Mouse (Mus musculus): ENCODE measurements around the gene Gm43951. TPM values are rescaled to one million over a fixed set of nuclear protein-coding genes. Genes with fewer than 3 reads are reported as not detected.

The Gm43951 gene
- under 1 TPM; 0.13 to 0.15 TPM for total RNA-seq (2021)
- long read RNA-seq, experiment 1 = 0 reads
- long read RNA-seq, experiment 2 = 0 reads

- DNase-seq = peak in 1 of 2 experiments; percentile 19
Observed at GRCm38 (mm10) chr11:72206341-72207203, at the start of gene Gm43951. TSS of gene Gm43951 (minus strand) at chr11:72206840.

- DNase-seq = no peak
Observed at GRCm38 (mm10) chr11:72256441-72256840, 49.8 kb upstream of the Gm43951 start.

GRCm38 (mm10) chr11:72255629-72256028 is 49.0 kb upstream of the Gm43951 start:
- DNase-seq = no peak

- no peak for DNase-seq
Observed at GRCm38 (mm10) chr11:72245196-72245753, 38.6 kb upstream of the Gm43951 start.

GRCm38 (mm10) chr11:72240062-72240860 is 33.6 kb upstream of the Gm43951 start:
- no peak for DNase-seq

GRCm38 (mm10) chr11:72234013-72234412 is 27.4 kb upstream of the Gm43951 start:
- no peak for DNase-seq

- no peak for DNase-seq
Observed at GRCm38 (mm10) chr11:72232991-72233390, 26.4 kb upstream of the Gm43951 start.

- DNase-seq = no peak
Observed at GRCm38 (mm10) chr11:72232068-72232467, 25.4 kb upstream of the Gm43951 start.

- no peak for DNase-seq
Observed at GRCm38 (mm10) chr11:72228513-72228912, 21.9 kb upstream of the Gm43951 start.

GRCm38 (mm10) chr11:72226901-72227300 is 20.3 kb upstream of the Gm43951 start:
- DNase-seq = no peak

- no peak for DNase-seq
Observed at GRCm38 (mm10) chr11:72226020-72226791, 19.6 kb upstream of the Gm43951 start.

GRCm38 (mm10) chr11:72224865-72225264 is 18.2 kb upstream of the Gm43951 start:
- DNase-seq = peak; percentile 63 to 87

GRCm38 (mm10) chr11:72223414-72223813 is 16.8 kb upstream of the Gm43951 start:
- DNase-seq = no peak

GRCm38 (mm10) chr11:72221278-72221677 is 14.6 kb upstream of the Gm43951 start:
- peak; percentile 57 to 78 for DNase-seq

- peak in 1 of 2 experiments; percentile 12 for DNase-seq
Observed at GRCm38 (mm10) chr11:72217116-72217515, 10.5 kb upstream of the Gm43951 start.

- DNase-seq = peak; percentile 84 to 85
Observed at GRCm38 (mm10) chr11:72215410-72215797, 8.8 kb upstream of the Gm43951 start, which contains the start of gene Med31. TSS of gene Med31 (minus strand) at chr11:72215592.

GRCm38 (mm10) chr11:72214591-72215409 is 8.2 kb upstream of the Gm43951 start:
- peak; percentile 96 for DNase-seq

- DNase-seq = no peak
Observed at GRCm38 (mm10) chr11:72207834-72208377, 1.3 kb upstream of the Gm43951 start.

- peak; percentile 93 to 95 for DNase-seq
Observed at GRCm38 (mm10) chr11:72207204-72207833, 679 bp upstream of the Gm43951 start, which contains the start of the genes 4933427D14Rik and Txndc17. TSS of gene 4933427D14Rik (minus strand) at chr11:72207459. TSS of gene Txndc17 (plus strand) at chr11:72207547.

- no peak for DNase-seq
Observed at GRCm38 (mm10) chr11:72205256-72205655, 1.4 kb downstream of the Gm43951 start.
